Mouse (Mus musculus) CH12.LX (cell line): ENCODE results near the gene Dbi. TPM values are rescaled to one million over a fixed set of nuclear protein-coding genes. Genes with fewer than 3 reads are reported as not detected.

Experiments used
- DNase-seq: peaks from one replicate; pipeline ENCODE4 v3.0.0-alpha.2; 2013; ENCODE audit errors: extremely low read depth
- H3K27ac ChIP-seq: 2 replicates; pipeline ENCODE4 v1.5.1; 2012; ENCODE audit warnings: low read depth, mild to moderate bottlenecking, control low read depth, moderate library complexity; ENCODE audit not compliant: insufficient read depth
- H3K27me3 ChIP-seq: replicated peaks from 2 replicates; pipeline ENCODE3; 2012; ENCODE audit warnings: inconsistent platforms
- H3K36me3 ChIP-seq, 2 experiments: replicated peaks in 1 of 2; 2 replicates each; pipeline versions ENCODE3 to v1.6.1; 2012; ENCODE audit warnings: inconsistent platforms in 1 of 2, low read length in 1 of 2, mild to moderate bottlenecking in 1 of 2, mixed read lengths in 1 of 2, moderate library complexity in 1 of 2; ENCODE audit not compliant: control insufficient read depth in 1 of 2, insufficient read depth in 1 of 2
- H3K4me1 ChIP-seq, 2 experiments: 2 replicates each; pipeline ENCODE4 v1.6.1; 2012; ENCODE audit warnings: inconsistent platforms in 1 of 2, moderate library complexity in 1 of 2; ENCODE audit not compliant: insufficient read depth in 2 of 2, control insufficient read depth in 1 of 2
- H3K4me2 ChIP-seq: 2 replicates; pipeline ENCODE4 v1.6.1; 2012; ENCODE audit warnings: low read depth, mild to moderate bottlenecking, control low read depth; ENCODE audit not compliant: poor library complexity, insufficient read depth, severe bottlenecking
- H3K4me3 ChIP-seq, 3 experiments: fragments of 150-350 bp in 1 of 3; sonication (generic) in 1 of 3; replicated peaks in 1 of 3; 2 replicates each; pipeline versions ENCODE3 to v1.5.1; 2011 to 2012; ENCODE audit warnings: low read depth in 2 of 3, low read length in 2 of 3, mild to moderate bottlenecking in 2 of 3, moderate library complexity in 2 of 3, control low read depth in 1 of 3, improper control_type of control experiment in 1 of 3, inconsistent platforms in 1 of 3, mixed read lengths in 1 of 3; ENCODE audit not compliant: poor library complexity in 1 of 3
- H3K79me2 ChIP-seq: replicated peaks from 2 replicates; pipeline ENCODE4 v1.6.1; 2012; ENCODE audit warnings: mild to moderate bottlenecking, moderate library complexity; ENCODE audit not compliant: control insufficient read depth, poor library complexity, insufficient read depth, severe bottlenecking; ENCODE audit errors: extremely low read depth
- H3K9ac ChIP-seq: 2 replicates; pipeline ENCODE4 v1.6.1; 2012; ENCODE audit warnings: low read depth, mild to moderate bottlenecking, control low read depth, moderate library complexity; ENCODE audit not compliant: insufficient read depth
- H3K9me3 ChIP-seq: replicated peaks from 2 replicates; pipeline ENCODE3; 2012; ENCODE audit warnings: low read length, inconsistent platforms, mixed read lengths
- BHLHE40 ChIP-seq: IDR thresholded peaks from 2 replicates; pipeline ENCODE4 v1.6.1; 2011; ENCODE audit warnings: mild to moderate bottlenecking, low read depth, low read length, improper control_type of control experiment
- CTCF ChIP-seq, 2 experiments: IDR thresholded peaks in 1 of 2; conservative IDR thresholded peaks in 1 of 2; 2 replicates each; pipeline ENCODE4 v1.5.1; 2011 to 2012; ENCODE audit warnings: low read depth in 2 of 2, low read length in 2 of 2, improper control_type of control experiment in 1 of 2, inconsistent platforms in 1 of 2, mild to moderate bottlenecking in 1 of 2, moderate library complexity in 1 of 2
- E2F4 ChIP-seq: IDR thresholded peaks from 2 replicates; pipeline ENCODE4 v1.6.1; 2011; ENCODE audit warnings: low read depth, low read length, improper control_type of control experiment; ENCODE audit not compliant: insufficient replicate concordance
- ELF1 ChIP-seq: IDR thresholded peaks from 2 replicates; pipeline ENCODE4 v1.6.1; 2014; ENCODE audit warnings: low read depth, mild to moderate bottlenecking, inconsistent platforms, low read length, improper control_type of control experiment
- HCFC1 ChIP-seq: IDR thresholded peaks from 2 replicates; pipeline ENCODE4 v1.6.1; 2012; ENCODE audit warnings: low read depth, mild to moderate bottlenecking, inconsistent platforms, low read length, improper control_type of control experiment
- KAT2A ChIP-seq: IDR thresholded peaks from 2 replicates; pipeline ENCODE4 v1.6.1; 2012; ENCODE audit warnings: low read length, improper control_type of control experiment, inconsistent platforms; ENCODE audit not compliant: insufficient replicate concordance
- NRF1 ChIP-seq: IDR thresholded peaks from 2 replicates; pipeline ENCODE4 v1.6.1; 2014; ENCODE audit warnings: low read depth, mild to moderate bottlenecking, inconsistent platforms, low read length, improper control_type of control experiment, moderate library complexity
- POLR2A ChIP-seq: IDR thresholded peaks from 2 replicates; pipeline ENCODE4 v1.6.1; 2011; ENCODE audit warnings: low read depth, mild to moderate bottlenecking, improper control_type of control experiment, low read length
- RAD21 ChIP-seq: IDR thresholded peaks from 2 replicates; pipeline ENCODE4 v1.6.1; 2011; ENCODE audit warnings: low read depth, mild to moderate bottlenecking, low read length, improper control_type of control experiment, moderate library complexity
- SIN3A ChIP-seq: IDR thresholded peaks from 2 replicates; pipeline ENCODE4 v1.6.1; 2012; ENCODE audit warnings: low read length, improper control_type of control experiment, inconsistent platforms
- SMC3 ChIP-seq: IDR thresholded peaks from 2 replicates; pipeline ENCODE4 v1.6.1; 2011; ENCODE audit warnings: low read depth, low read length, improper control_type of control experiment
- TCF12 ChIP-seq: IDR thresholded peaks from 2 replicates; pipeline ENCODE4 v1.6.1; 2014; ENCODE audit warnings: low read depth, mild to moderate bottlenecking, inconsistent platforms, low read length, improper control_type of control experiment
- USF1 ChIP-seq: IDR thresholded peaks from 2 replicates; pipeline ENCODE4 v1.6.1; 2014; ENCODE audit warnings: low read depth, mild to moderate bottlenecking, inconsistent platforms, low read length, improper control_type of control experiment
- ZC3H11A ChIP-seq: IDR thresholded peaks from 2 replicates; pipeline ENCODE4 v1.6.1; 2012; ENCODE audit warnings: low read depth, mild to moderate bottlenecking, inconsistent platforms, low read length, improper control_type of control experiment
- ZKSCAN1 ChIP-seq: IDR thresholded peaks from 2 replicates; pipeline ENCODE4 v1.6.1; 2012; ENCODE audit warnings: low read depth, inconsistent platforms, low read length, improper control_type of control experiment, borderline replicate concordance
- dilution Hi-C: fragments of 300-500 bp; cut with MboI; formaldehyde crosslinking; loops from 2 replicates; pipeline ENCODE4 v1.14.3; 2020; ENCODE audit warnings: low sequenced_read_pairs; ENCODE audit not compliant: extremely low pct_unique_long_range_greater_than_20kb, extremely low pct_ligation_motif_present
- in situ Hi-C: fragments of 300-500 bp; cut with MboI; formaldehyde crosslinking; loops from 3 replicates; pipeline ENCODE4 v1.14.3; 2019; ENCODE audit warnings: low sequenced_read_pairs, low pct_ligation_motif_present, low pct_unique_long_range_greater_than_20kb, mixed read lengths
- polyA plus RNA-seq: library from polyadenylated mRNA; unstranded; fragments of >175 nt; gene quantifications from 2 replicates; pipeline ENCODE4 v1.2.1, GENCODE M21; 2012; ENCODE audit warnings: low read depth; ENCODE audit not compliant: insufficient read length
- total RNA-seq, 2 experiments: library from RNA; depleted of rRNA; stranded (reverse); fragments of 300-350 nt in 1 of 2; fragments of >200 nt in 1 of 2; gene quantifications; 2 replicates each; pipeline ENCODE4 v1.2.3; 2012 to 2014

Dbi gene
- total and polyA plus RNA-seq, 3 experiments: 346 to 499 (median 357) TPM

- no peak for DNase-seq
- H3K79me2 ChIP-seq: peaks cover 5% of the 10 kb centered on the region; the same call in 1 of the 2 replicates
- TF ChIP-seq ZKSCAN1 (no peak), SMC3 (no peak), ZC3H11A (no peak), POLR2A (no peak), NRF1 (no peak), KAT2A (no peak), ELF1 (no peak), HCFC1 (no peak), TCF12 (no peak), RAD21 (no peak), SIN3A (no peak), BHLHE40 (no peak)
- no peaks in the 10 kb centered on the region for H3K27me3 ChIP-seq
- peaks cover 48 to 90% of the 10 kb centered on the region in 2 experiments for H3K36me3 ChIP-seq
- in situ Hi-C loops: no loop called here
- H3K27ac ChIP-seq: no peak overlapping the region
- dilution Hi-C loops: no loop called here
- no peak overlapping the region for H3K9ac ChIP-seq
- peaks cover 22% of the 10 kb centered on the region for H3K9me3 ChIP-seq
- no peak overlapping the region for H3K4me3 ChIP-seq
- peaks cover 9 to 22% of the 10 kb centered on the region in 2 experiments for H3K4me1 ChIP-seq
- H3K4me2 ChIP-seq: no peak overlapping the region
Measured at GRCm38 (mm10) chr1:120115671-120116081, 5.2 kb downstream of the Dbi start.

- no peak for TF ChIP-seq CTCF (conservative IDR thresholded peaks at IDR 0.05 in 1 of 2, IDR thresholded peaks at IDR 0.05 in 1 of 2; ENCODE audit: low read depth in 2 of 2, low read length in 2 of 2)
- no peak for TF ChIP-seq E2F4
- no peak for TF ChIP-seq USF1
- no peaks in the 10 kb centered on the region; a peak in 1 of 4 replicates for H3K4me1 ChIP-seq
- H3K27ac ChIP-seq: no peak overlapping the region
- H3K4me3 ChIP-seq: no peak overlapping the region
- in situ Hi-C loops (no loop called here), dilution Hi-C loops (no loop called here)
- no peaks in the 10 kb centered on the region for H3K79me2 ChIP-seq
- H3K27me3 ChIP-seq: no peaks in the 10 kb centered on the region
- H3K9me3 ChIP-seq: peaks cover 22% of the 10 kb centered on the region
- H3K9ac ChIP-seq: no peak overlapping the region
- no peak overlapping the region for H3K4me2 ChIP-seq
- no peak for DNase-seq
- H3K36me3 ChIP-seq: peaks cover 42 to 65% of the 10 kb centered on the region in 2 experiments
Measured at GRCm38 (mm10) chr1:120112251-120113187, 8.4 kb downstream of the Dbi start.
